Mouse (Mus musculus): Measurements from ENCODE around the gene Serpina3f.
"Not testable (repeated sequence)": the region's sequence is repeated elsewhere in the genome, so short reads cannot be mapped to it uniquely, and the experiment has no call there.

Serpina3f gene

GRCm38 (mm10) chr12:104224598-104225300 is 10.4 kb downstream of the Serpina3f start:
- no peaks in the 10 kb centered on the region for H3K27me3 ChIP-seq (ENCODE audit: control insufficient read depth, insufficient read depth, low read length, poor library complexity, severe bottlenecking)
- peak; percentile 22 for DNase-seq (ENCODE audit: low read depth, low spot score)
- no peaks in the 10 kb centered on the region; the same call in 1 of the 2 replicates for H3K36me3 ChIP-seq (ENCODE audit: control insufficient read depth, insufficient read depth, low read length, poor library complexity, severe bottlenecking)

- no peaks in the 10 kb centered on the region for H3K36me3 ChIP-seq (ENCODE audit: control insufficient read depth, insufficient read depth, low read length, poor library complexity, severe bottlenecking)
- DNase-seq (ENCODE audit: low read depth, low spot score): no peak
Measured at GRCm38 (mm10) chr12:104230762-104231161, 16.4 kb downstream of the Serpina3f start.

GRCm38 (mm10) chr12:104235915-104236314 is 21.6 kb downstream of the Serpina3f start, which contains the start of gene Serpina3g:
Gene Serpina3g (plus strand): TSS chr12:104236245.
- 0 out of 2 replicates have a peak, but pooled peaks cover 6% of the 10 kb centered on the region for H3K36me3 ChIP-seq (ENCODE audit: control insufficient read depth, insufficient read depth, low read length, poor library complexity, severe bottlenecking)
- peak; percentile 46 for DNase-seq (ENCODE audit: low read depth, low spot score)

More at GRCm38 (mm10) chr12:104230762-104231161, 16.4 kb downstream of the Serpina3f start:
- H3K27me3 ChIP-seq (ENCODE audit: control insufficient read depth, insufficient read depth, low read length, poor library complexity, severe bottlenecking): no peaks in the 10 kb centered on the region

GRCm38 (mm10) chr12:104238048-104238447 is 23.7 kb downstream of the Serpina3f start:
- H3K27me3 ChIP-seq (ENCODE audit: control insufficient read depth, insufficient read depth, low read length, poor library complexity, severe bottlenecking); DNase-seq (ENCODE audit: low read depth, low spot score); H3K36me3 ChIP-seq (ENCODE audit: control insufficient read depth, insufficient read depth, low read length, poor library complexity, severe bottlenecking): not testable (repeated sequence)

More at GRCm38 (mm10) chr12:104235915-104236314, 21.6 kb downstream of the Serpina3f start, which contains the start of gene Serpina3g:
- H3K27me3 ChIP-seq (ENCODE audit: control insufficient read depth, insufficient read depth, low read length, poor library complexity, severe bottlenecking): no peaks in the 10 kb centered on the region

GRCm38 (mm10) chr12:104243307-104243706 is 29.0 kb downstream of the Serpina3f start:
- no peak for DNase-seq (ENCODE audit: low read depth, low spot score)
- Histone ChIP-seq H3K27me3 (ENCODE audit: control insufficient read depth, insufficient read depth, low read length, poor library complexity, severe bottlenecking) (no peaks in the 10 kb centered on the region), H3K36me3 (ENCODE audit: control insufficient read depth, insufficient read depth, low read length, poor library complexity, severe bottlenecking) (peaks cover 7% of the 10 kb centered on the region; the same call in 1 of the 2 replicates)

- H3K36me3 ChIP-seq (ENCODE audit: control insufficient read depth, insufficient read depth, low read length, poor library complexity, severe bottlenecking): peaks cover 6% of the 10 kb centered on the region; the same call in 1 of the 2 replicates
- DNase-seq (ENCODE audit: low read depth, low spot score): peak; percentile 27
- no peaks in the 10 kb centered on the region for H3K27me3 ChIP-seq (ENCODE audit: control insufficient read depth, insufficient read depth, low read length, poor library complexity, severe bottlenecking)
Measured at GRCm38 (mm10) chr12:104245092-104245491, 30.7 kb downstream of the Serpina3f start.

- H3K36me3 ChIP-seq (ENCODE audit: control insufficient read depth, insufficient read depth, low read length, poor library complexity, severe bottlenecking): peaks cover 2% of the 10 kb centered on the region; the same call in 1 of the 2 replicates
- H3K27me3 ChIP-seq (ENCODE audit: control insufficient read depth, insufficient read depth, low read length, poor library complexity, severe bottlenecking): no peaks in the 10 kb centered on the region
- no peak for DNase-seq (ENCODE audit: low read depth, low spot score)
Measured at GRCm38 (mm10) chr12:104245595-104245994, 31.3 kb downstream of the Serpina3f start.

GRCm38 (mm10) chr12:104247553-104248002 is 33.2 kb downstream of the Serpina3f start:
- no peak for DNase-seq (ENCODE audit: low read depth, low spot score)

GRCm38 (mm10) chr12:104248231-104248630 is 33.9 kb downstream of the Serpina3f start:
- H3K27me3 ChIP-seq (ENCODE audit: control insufficient read depth, insufficient read depth, low read length, poor library complexity, severe bottlenecking): no peaks in the 10 kb centered on the region
- DNase-seq (ENCODE audit: low read depth, low spot score): no peak
- H3K36me3 ChIP-seq (ENCODE audit: control insufficient read depth, insufficient read depth, low read length, poor library complexity, severe bottlenecking): no peaks in the 10 kb centered on the region

More at GRCm38 (mm10) chr12:104247553-104248002, 33.2 kb downstream of the Serpina3f start:
- no peaks in the 10 kb centered on the region for H3K27me3 ChIP-seq (ENCODE audit: control insufficient read depth, insufficient read depth, low read length, poor library complexity, severe bottlenecking)
- H3K36me3 ChIP-seq (ENCODE audit: control insufficient read depth, insufficient read depth, low read length, poor library complexity, severe bottlenecking): no peaks in the 10 kb centered on the region

- Histone ChIP-seq H3K36me3 (ENCODE audit: control insufficient read depth, insufficient read depth, low read length, poor library complexity, severe bottlenecking) (no peaks in the 10 kb centered on the region), H3K27me3 (ENCODE audit: control insufficient read depth, insufficient read depth, low read length, poor library complexity, severe bottlenecking) (no peaks in the 10 kb centered on the region)
- no peak for DNase-seq (ENCODE audit: low read depth, low spot score)
Measured at GRCm38 (mm10) chr12:104261041-104261440, 46.7 kb downstream of the Serpina3f start.

GRCm38 (mm10) chr12:104262863-104263262 is 48.5 kb downstream of the Serpina3f start, which contains the start of gene Serpina3i:
Gene Serpina3i (plus strand): TSS chr12:104263122.
- Histone ChIP-seq H3K36me3 (ENCODE audit: control insufficient read depth, insufficient read depth, low read length, poor library complexity, severe bottlenecking) (no peaks in the 10 kb centered on the region), H3K27me3 (ENCODE audit: control insufficient read depth, insufficient read depth, low read length, poor library complexity, severe bottlenecking) (no peaks in the 10 kb centered on the region)
- no peak for DNase-seq (ENCODE audit: low read depth, low spot score)

GRCm38 (mm10) chr12:104266374-104266773 is 52.0 kb downstream of the Serpina3f start:
- H3K27me3 ChIP-seq (ENCODE audit: control insufficient read depth, insufficient read depth, low read length, poor library complexity, severe bottlenecking): no peaks in the 10 kb centered on the region
- DNase-seq (ENCODE audit: low read depth, low spot score): peak; percentile 21
- H3K36me3 ChIP-seq (ENCODE audit: control insufficient read depth, insufficient read depth, low read length, poor library complexity, severe bottlenecking): no peaks in the 10 kb centered on the region

Measured in splenic B cell, adult 2 months (primary cell).